Mouse (Mus musculus) right cerebral cortex, postnatal 25 days (tissue): ENCODE measurements at regions not wholly inside any gene's neighbourhood (a gene's known extent, or its start where the extent isn't known, plus 50 kb on each side); places are given as distances from the start of the nearest gene placed in this dataset.

Source experiments
- DNase-seq: peaks from one replicate; pipeline ENCODE4 v3.0.0; 2022

DNA sequence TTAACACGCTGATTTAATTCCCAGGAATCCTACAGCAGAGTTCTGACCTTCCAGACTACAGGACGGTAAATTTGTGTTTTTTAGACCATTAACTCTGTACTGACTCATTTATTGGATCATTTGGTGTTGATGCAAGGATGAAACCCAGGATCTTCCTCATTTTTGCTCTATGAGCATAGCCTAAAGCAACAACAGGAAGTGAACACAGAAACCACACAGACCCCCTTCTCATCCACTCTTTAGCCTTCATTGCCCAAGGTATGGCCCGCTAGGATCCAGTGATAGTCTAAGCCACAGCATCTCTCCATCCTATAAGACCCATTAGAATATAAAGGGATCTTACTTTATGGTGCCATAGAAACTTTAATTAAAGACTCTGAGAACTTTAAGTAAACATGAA, 56.5 kb upstream of the Grin2b start:
- no peak for DNase-seq

- peak; percentile 43 for DNase-seq
Observed at GRCm38 (mm10) chr6:136235473-136235872, 62.2 kb upstream of the Grin2b start.

DNA sequence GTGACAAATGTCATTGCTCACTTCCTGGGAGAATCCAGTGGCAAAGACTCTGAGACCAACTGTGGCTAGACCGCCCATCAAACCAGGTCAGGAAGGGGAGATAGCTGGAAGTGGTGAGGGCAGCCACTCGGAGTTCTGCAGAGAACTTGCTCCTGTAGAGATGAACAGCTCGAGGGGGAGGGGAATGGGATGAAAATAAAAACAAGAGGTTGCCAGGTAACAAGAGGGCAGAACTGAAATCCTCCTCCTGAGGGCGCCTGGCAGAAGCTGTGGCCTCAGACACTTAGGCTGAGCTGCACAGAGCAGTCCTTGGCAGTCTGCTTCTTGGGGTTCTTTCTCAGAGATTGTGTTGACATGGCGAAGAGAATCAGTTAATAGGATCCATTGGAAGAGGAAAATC, 65.7 kb upstream of the Grin2b start:
- no peak for DNase-seq

- no peak for DNase-seq
Observed at GRCm38 (mm10) chr6:136239416-136239815, 66.1 kb upstream of the Grin2b start.

DNA sequence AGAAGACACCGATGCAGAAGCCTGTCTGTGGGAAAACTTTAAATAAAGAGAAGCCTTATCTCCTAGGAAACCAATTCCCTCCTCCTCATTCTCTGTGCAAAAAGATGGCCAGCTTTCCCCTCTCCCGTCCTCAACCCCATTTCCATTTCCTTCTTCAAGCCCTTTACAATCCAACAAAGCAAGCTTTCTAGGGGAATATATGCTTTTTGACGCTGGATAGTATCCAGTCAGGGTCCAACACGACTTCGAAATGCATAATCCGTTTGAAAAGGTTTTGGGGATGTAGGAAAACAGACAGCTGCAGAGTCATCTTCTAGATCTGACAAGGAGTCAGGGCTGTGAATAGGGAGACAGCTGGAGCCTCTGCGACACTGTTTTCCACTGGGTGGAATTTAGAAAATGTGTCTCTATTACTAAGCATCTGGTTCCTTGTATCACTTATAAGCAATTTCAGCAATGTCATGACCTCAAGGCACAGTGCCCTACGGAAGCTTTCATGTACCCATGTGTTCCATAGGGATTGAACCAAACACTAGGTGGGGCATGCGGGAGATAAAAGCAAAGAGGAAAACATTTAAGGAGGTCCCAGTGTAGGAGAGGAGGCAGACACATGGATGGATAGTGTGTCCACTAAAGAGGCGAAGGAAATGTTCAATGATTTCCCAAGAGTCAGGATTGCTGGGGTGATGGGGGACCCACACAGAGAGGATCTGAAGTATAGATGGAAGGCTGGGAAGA, 68.4 kb upstream of the Grin2b start:
- DNase-seq = peak; percentile 64

DNA sequence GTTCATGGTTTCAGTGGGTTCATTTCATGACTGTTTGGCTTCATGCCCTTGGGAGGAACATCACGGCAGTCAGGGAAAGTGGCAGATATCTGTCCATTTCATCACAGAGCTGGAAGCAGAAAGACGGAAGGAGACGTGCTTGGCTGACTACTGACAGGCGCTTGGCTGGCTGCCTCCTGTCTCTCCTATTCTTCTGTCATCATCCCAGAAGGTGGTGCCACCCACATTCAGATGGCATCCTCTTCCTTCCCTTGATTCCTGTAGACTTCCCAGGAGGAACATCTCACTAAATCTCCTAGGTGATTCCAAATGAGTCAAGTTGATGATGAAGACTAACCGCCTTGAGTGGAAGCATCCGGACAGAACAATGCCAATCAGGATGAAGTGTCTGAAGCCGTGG, 71.6 kb upstream of the Grin2b start:
- no peak for DNase-seq

- no peak for DNase-seq
Observed at GRCm38 (mm10) chr6:136255726-136256512, 71.4 kb upstream of the Gm8994 start.

DNA sequence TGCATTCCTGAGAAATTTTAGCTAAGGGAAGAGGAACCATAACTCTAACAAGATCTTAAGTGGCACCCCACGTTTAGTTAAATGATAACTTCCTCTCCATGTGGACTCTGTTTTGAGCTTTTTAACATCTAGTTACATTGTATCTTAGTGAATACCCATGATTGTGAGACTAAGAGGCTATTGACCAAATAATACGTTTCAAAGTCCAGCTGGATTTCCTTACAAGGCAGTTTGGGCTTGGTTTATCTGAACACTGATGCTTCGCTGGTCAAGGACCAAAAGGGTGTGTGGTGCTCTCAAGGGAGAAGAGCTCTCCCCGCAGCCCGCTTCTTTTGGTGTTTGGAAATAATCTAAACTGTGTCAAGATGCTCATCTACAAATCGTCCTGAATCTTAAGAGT, 51.6 kb upstream of the Gm8994 start:
- DNase-seq = no peak

DNA sequence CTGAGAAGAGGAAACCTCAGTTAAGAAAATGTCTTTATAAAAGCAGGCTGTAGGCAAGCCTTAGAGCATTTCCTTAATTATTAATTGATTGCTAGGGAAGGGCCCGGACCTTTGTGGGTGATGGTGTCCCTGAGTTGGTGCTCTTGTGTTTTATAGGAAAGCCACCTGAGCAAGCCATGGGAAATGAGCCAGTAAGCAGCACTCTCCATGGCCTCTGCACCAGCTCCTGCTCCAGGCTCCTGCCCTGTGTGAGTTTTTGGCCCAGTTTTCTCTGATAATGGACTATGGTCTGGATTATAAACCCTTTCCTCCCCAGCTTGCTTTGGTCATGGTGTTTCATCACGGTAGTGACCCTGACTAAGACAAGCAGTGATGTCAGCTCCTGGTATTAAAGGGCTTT, 50.6 kb upstream of the Gm8994 start:
- no peak for DNase-seq
